Mouse (Mus musculus): ENCODE results near the gene Trappc5. TPM values are rescaled to one million over a fixed set of nuclear protein-coding genes. Genes with fewer than 3 reads are reported as not detected.

The Trappc5 gene
- 9.5 TPM for polyA plus RNA-seq (2014; fragmentation: Illumina TruSeq; extraction: RNeasy Lipid Tissue Mini Kit (QIAGEN cat#74804))

GRCm38 (mm10) chr8:3676131-3676992 lies at the start of gene Trappc5:
TSS of gene Trappc5 (plus strand) at chr8:3676299.

DNA sequence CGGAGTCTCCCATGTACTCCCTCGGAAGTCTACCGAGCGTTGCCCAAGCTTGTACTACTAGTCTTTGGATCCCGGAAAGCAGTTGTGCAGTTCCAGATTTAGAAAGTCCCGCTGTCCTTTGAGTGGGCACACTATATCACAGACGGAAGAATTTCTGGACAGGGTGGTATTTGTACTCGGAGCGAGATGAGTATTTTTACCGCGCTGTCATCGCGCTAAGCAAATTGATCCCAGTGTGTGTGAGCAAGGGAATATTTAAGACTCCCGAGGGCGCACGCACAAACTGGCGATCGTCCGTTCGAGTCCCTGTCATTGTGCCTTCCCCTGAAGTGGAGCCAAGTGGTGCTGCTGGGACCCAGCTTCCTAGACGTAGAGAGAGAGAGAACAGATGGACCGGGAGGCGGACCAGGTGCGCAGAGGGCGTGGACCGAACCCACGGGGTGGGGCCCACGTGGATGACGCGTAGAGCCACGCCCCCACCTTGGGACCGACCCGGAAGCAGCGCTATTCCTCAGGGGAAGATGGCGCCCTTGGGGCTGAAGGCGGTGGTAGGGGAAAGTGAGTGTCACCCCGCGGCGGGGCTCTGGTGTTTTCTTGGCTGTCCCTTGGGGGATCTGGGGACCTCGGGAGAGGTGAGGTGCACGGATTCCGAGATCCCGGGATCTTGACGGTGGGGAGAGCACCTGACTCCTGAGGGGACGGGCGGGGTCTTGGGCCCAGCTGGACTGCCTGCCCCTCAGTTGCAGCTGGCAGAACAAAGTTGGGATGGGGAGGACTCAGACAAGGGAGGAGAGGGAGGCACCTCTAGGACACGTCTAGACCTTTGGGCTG lies 45.2 kb upstream of the Trappc5 start, which contains the start of gene Stxbp2:
TSS of gene Stxbp2 (plus strand) at position 309 of the 831 bp plus-strand sequence.

GRCm38 (mm10) chr8:3655526-3655925 lies 20.6 kb upstream of the Trappc5 start, which contains the start of gene Retn:
TSS of gene Retn (plus strand) at chr8:3655770.

GRCm38 (mm10) chr8:3665507-3665906 lies 10.6 kb upstream of the Trappc5 start, which contains the start of gene Mcemp1:
TSS of gene Mcemp1 (plus strand) at chr8:3665754.

DNA sequence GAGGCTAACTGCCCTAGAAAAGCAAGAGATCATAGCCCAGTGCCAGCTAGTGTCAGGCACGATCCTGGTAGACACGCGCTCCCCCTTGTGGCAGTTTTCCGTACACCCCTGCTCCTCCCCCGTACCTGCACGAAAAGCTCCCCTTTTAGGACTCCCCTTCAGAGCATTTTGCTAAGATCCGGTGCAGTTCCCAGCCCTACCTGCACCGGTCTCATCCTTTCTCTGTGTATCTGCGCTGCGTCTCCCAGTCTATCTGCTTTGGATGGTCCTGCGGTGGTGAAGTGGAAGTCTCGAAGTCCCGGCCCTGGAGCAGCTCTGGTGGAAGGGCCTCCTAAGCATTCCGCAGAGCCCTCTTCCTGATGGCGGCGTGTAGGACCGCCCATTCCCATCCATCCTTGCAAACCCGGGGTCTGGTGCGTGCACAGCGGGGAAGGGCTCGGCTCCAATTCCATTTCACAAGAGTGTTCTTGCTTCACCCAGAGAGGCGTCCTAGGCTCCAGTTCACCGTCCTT lies 4.1 kb upstream of the Trappc5 start, which contains the start of gene Fcor:
TSS of gene Fcor (minus strand) at position 383 of the 512 bp plus-strand sequence.

GRCm38 (mm10) chr8:3694121-3694520 lies 18.0 kb downstream of the Trappc5 start, which contains the start of gene Fcer2a:
TSS of gene Fcer2a (minus strand) at chr8:3694175.

GRCm38 (mm10) chr8:3720551-3720950 lies 44.5 kb downstream of the Trappc5 start, which contains the start of gene Clec4g:
TSS of gene Clec4g (minus strand) at chr8:3720651.

Other genes starting within 250 kb of the Trappc5 start
- gene Pex11g, start 208.6 kb upstream of the Trappc5 start, polyA plus RNA-seq (2014; fragmentation: Illumina TruSeq; extraction: RNeasy Lipid Tissue Mini Kit (QIAGEN cat#74804)), result 0.54 TPM
- not detected for gene Tex45, start 205.4 kb upstream of the Trappc5 start, polyA plus RNA-seq (2014; fragmentation: Illumina TruSeq; extraction: RNeasy Lipid Tissue Mini Kit (QIAGEN cat#74804))
- 2.7 TPM for gene Zfp358, start 183.2 kb upstream of the Trappc5 start, polyA plus RNA-seq (2014; fragmentation: Illumina TruSeq; extraction: RNeasy Lipid Tissue Mini Kit (QIAGEN cat#74804))
- gene Mcoln1, start 175.8 kb upstream of the Trappc5 start, polyA plus RNA-seq (2014; fragmentation: Illumina TruSeq; extraction: RNeasy Lipid Tissue Mini Kit (QIAGEN cat#74804)), result 6.6 TPM
- gene Pnpla6, start 160.9 kb upstream of the Trappc5 start, polyA plus RNA-seq (2014; fragmentation: Illumina TruSeq; extraction: RNeasy Lipid Tissue Mini Kit (QIAGEN cat#74804)), result 4.0 TPM
- gene C330021F23Rik, start 108.3 kb upstream of the Trappc5 start, polyA plus RNA-seq (2014; fragmentation: Illumina TruSeq; extraction: RNeasy Lipid Tissue Mini Kit (QIAGEN cat#74804)), result 1.2 TPM
- gene Camsap3, start 89.0 kb upstream of the Trappc5 start, polyA plus RNA-seq (2014; fragmentation: Illumina TruSeq; extraction: RNeasy Lipid Tissue Mini Kit (QIAGEN cat#74804)), result 0.26 TPM
- gene Xab2, start 55.0 kb upstream of the Trappc5 start, polyA plus RNA-seq (2014; fragmentation: Illumina TruSeq; extraction: RNeasy Lipid Tissue Mini Kit (QIAGEN cat#74804)), result 0.48 TPM
- 7.8 TPM for gene Pet100, start 54.8 kb upstream of the Trappc5 start, polyA plus RNA-seq (2014; fragmentation: Illumina TruSeq; extraction: RNeasy Lipid Tissue Mini Kit (QIAGEN cat#74804))
- not detected for gene Pcp2, start 50.8 kb upstream of the Trappc5 start, polyA plus RNA-seq (2014; fragmentation: Illumina TruSeq; extraction: RNeasy Lipid Tissue Mini Kit (QIAGEN cat#74804))
- 8.1 TPM for gene Stxbp2, start 45.3 kb upstream of the Trappc5 start, polyA plus RNA-seq (2014; fragmentation: Illumina TruSeq; extraction: RNeasy Lipid Tissue Mini Kit (QIAGEN cat#74804))
- 6.5 TPM for gene Retn, start 20.5 kb upstream of the Trappc5 start, polyA plus RNA-seq (2014; fragmentation: Illumina TruSeq; extraction: RNeasy Lipid Tissue Mini Kit (QIAGEN cat#74804))
- gene Mcemp1, start 10.5 kb upstream of the Trappc5 start, polyA plus RNA-seq (2014; fragmentation: Illumina TruSeq; extraction: RNeasy Lipid Tissue Mini Kit (QIAGEN cat#74804)), result 0.51 TPM
- gene Fcor, start 3.9 kb upstream of the Trappc5 start, polyA plus RNA-seq (2014; fragmentation: Illumina TruSeq; extraction: RNeasy Lipid Tissue Mini Kit (QIAGEN cat#74804)), result 2.0 TPM
- not detected for gene Fcer2a, start 17.9 kb downstream of the Trappc5 start, polyA plus RNA-seq (2014; fragmentation: Illumina TruSeq; extraction: RNeasy Lipid Tissue Mini Kit (QIAGEN cat#74804))
- gene Clec4g, start 44.4 kb downstream of the Trappc5 start, polyA plus RNA-seq (2014; fragmentation: Illumina TruSeq; extraction: RNeasy Lipid Tissue Mini Kit (QIAGEN cat#74804)), result not detected
- gene Cd209a, start 72.7 kb downstream of the Trappc5 start, polyA plus RNA-seq (2014; fragmentation: Illumina TruSeq; extraction: RNeasy Lipid Tissue Mini Kit (QIAGEN cat#74804)), result 10.0 TPM
- 0.34 TPM for gene Cd209e, start 178.0 kb downstream of the Trappc5 start, polyA plus RNA-seq (2014; fragmentation: Illumina TruSeq; extraction: RNeasy Lipid Tissue Mini Kit (QIAGEN cat#74804))
- gene Cd209d, start 202.3 kb downstream of the Trappc5 start, polyA plus RNA-seq (2014; fragmentation: Illumina TruSeq; extraction: RNeasy Lipid Tissue Mini Kit (QIAGEN cat#74804)), result not detected

All from ovary, adult 10 weeks (tissue).